ENCODE assay signal across 40 mouse cellular contexts in the genomic region with DNA sequence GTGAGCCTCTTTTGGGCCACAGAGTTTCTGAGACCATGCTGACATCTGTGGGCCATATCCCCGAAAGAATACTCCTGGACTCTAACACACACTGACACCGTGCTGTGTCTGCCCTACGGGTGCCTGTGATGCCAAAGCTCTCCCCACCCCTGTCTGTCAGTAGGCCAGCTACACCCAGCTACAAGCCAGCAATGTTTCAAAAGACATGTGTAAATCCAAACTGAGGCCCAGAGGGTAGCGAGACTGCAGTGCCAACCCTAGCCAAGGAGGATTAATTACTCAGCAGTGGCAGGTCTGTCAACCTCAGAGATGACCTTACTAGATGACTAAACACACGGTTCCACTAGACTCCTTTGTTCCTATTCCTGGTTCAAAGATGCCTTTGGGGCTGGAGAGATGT. TPM values are rescaled to one million over a fixed set of nuclear protein-coding genes. Genes with fewer than 3 reads are reported as not detected.
DNase-seq lines count a peak whose midpoint lies in the region.
"Had no signal": no experiment of that assay in that cellular context is flagged by ENCODE, and none has a peak within 500 bp of the region (broad histone marks: within the 10 kb centered on the region; RNA-seq: fewer than 3 reads in every experiment).

No protein-coding gene starts in this region.

- DNase-seq in adrenal gland, adult 2 months: peak; percentile 51
- no peak for DNase-seq in adrenal gland, postnatal 4 days (ENCODE audit: low spot score in 2 of 2)
- DNase-seq in gastrocnemius, postnatal 25 days: peak; percentile 39
- DNase-seq in gastrocnemius, adult 18-20 months (ENCODE audit: low spot score): no peak
- DNase-seq in 3134 (ENCODE audit: extremely low read depth, insufficient read length, low spot score): peak; percentile 41
- DNase-seq in adrenal gland, postnatal 25 days: peak; percentile 22
- DNase-seq in neural tube, embryonic 10.5 days (ENCODE audit: extremely low spot score, low spot score): no peak
- DNase-seq in retina, embryonic 14.5 days (ENCODE audit: low spot score): no peak
- DNase-seq: cerebellum, adult 11 months; cerebellum, adult 9-10 months; cerebellum, postnatal 36 days; embryo, embryonic 11 days; gastrocnemius, postnatal 14 days; heart, postnatal 4 days; kidney, adult 11 months; kidney, postnatal 14 days; lung, postnatal 4 days; thymus, postnatal 25 days had no signal

RNA-seq across cellular contexts. Expression of gene Ncl, which starts 17.2 kb away (rescaled TPM):
- total RNA-seq in adrenal gland, adult 2 months (2021): 100 to 1,000 TPM; 183 to 192 TPM
- polyA plus RNA-seq in adrenal gland, adult 2 months (2012; rRNA removed): 4.8 and 8.9 TPM in 2 replicates
- total RNA-seq in adrenal gland, postnatal 4 days (2021): 100 to 1,000 TPM; 335 to 347 TPM
- 10 to 100 TPM; 84.0 to 88.2 TPM for total RNA-seq in gastrocnemius, postnatal 25 days (2021)
- total RNA-seq in gastrocnemius, adult 18-20 months (2021): 100 to 1,000 TPM in 1 of 2 experiments, 10 to 100 TPM in 1; 99.3 to 113 TPM
- 238 and 311 TPM in 2 replicates for total RNA-seq in adrenal gland, postnatal 25 days (2021)

RNA-seq across cellular contexts. Expression of gene Nmur1, which starts 49.7 kb away (rescaled TPM):
- not detected for total RNA-seq in adrenal gland, adult 2 months (2021)
- 0.17 and 0.18 TPM in 2 replicates for polyA plus RNA-seq in adrenal gland, adult 2 months (2012; rRNA removed)
- not detected for total RNA-seq in adrenal gland, postnatal 4 days (2021)
- not detected for total RNA-seq in gastrocnemius, postnatal 25 days (2021)
- total RNA-seq in gastrocnemius, adult 18-20 months (2021): not detected
- not detected in 2 replicates for total RNA-seq in adrenal gland, postnatal 25 days (2021)
- total RNA-seq: gastrocnemius, postnatal 14 days; heart, postnatal 4 days; layer of hippocampus, postnatal 10 days; left cerebral cortex, postnatal 36 days; MEL; midbrain, postnatal 0 days had no signal
- polyA plus RNA-seq: embryonic facial prominence, embryonic 12.5 days; forebrain, embryonic 16.5 days; heart, postnatal 0 days; hindbrain, embryonic 14.5 days; kidney, embryonic 14.5 days; limb, embryonic 13.5 days; liver, embryonic 11.5 days; liver, embryonic 16.5 days; midbrain, embryonic 12.5 days; myocyte; stomach, embryonic 15.5 days had no signal

RNA-seq across cellular contexts. Expression of gene Tex44, which starts 49.8 kb away (rescaled TPM):
- not detected for total RNA-seq in adrenal gland, adult 2 months (2021)
- polyA plus RNA-seq in adrenal gland, adult 2 months (2012; rRNA removed): not detected in 2 replicates
- total RNA-seq in adrenal gland, postnatal 4 days (2021): not detected
- total RNA-seq in gastrocnemius, postnatal 25 days (2021): not detected
- not detected for total RNA-seq in gastrocnemius, adult 18-20 months (2021)
- total RNA-seq in adrenal gland, postnatal 25 days (2021): not detected in 2 replicates
- total RNA-seq: gastrocnemius, postnatal 14 days; heart, postnatal 4 days; layer of hippocampus, postnatal 10 days; left cerebral cortex, adult 8-10 months; left cerebral cortex, postnatal 36 days; MEL; midbrain, postnatal 0 days had no signal
- polyA plus RNA-seq: embryonic facial prominence, embryonic 12.5 days; forebrain, embryonic 10.5 days; forebrain, embryonic 16.5 days; heart, embryonic 10.5 days; heart, postnatal 0 days; hindbrain, embryonic 14.5 days; inflammation-experienced regulatory T-cells, adult 6 months; kidney, embryonic 14.5 days; limb, embryonic 13.5 days; liver, embryonic 11.5 days; liver, embryonic 16.5 days; lung, embryonic 16.5 days; midbrain, embryonic 12.5 days; midbrain, postnatal 0 days; myocyte; neural tube, embryonic 13.5 days; small intestine, adult 2 months; stomach, embryonic 15.5 days had no signal

Comparison
In these comparisons a context has a peak if more than half of its experiments do, and no peak if none do; other contexts are left out.
1. DNase-seq: peak in adrenal gland, adult 2 months (single experiment), gastrocnemius, postnatal 25 days (single experiment), 3134 (single experiment) and adrenal gland, postnatal 25 days (single experiment); none in adrenal gland, postnatal 4 days (0 of 2), gastrocnemius, adult 18-20 months (single experiment), neural tube, embryonic 10.5 days (single experiment) and retina, embryonic 14.5 days (single experiment).